Mouse (Mus musculus) MEL (cell line): ENCODE data around the gene Hs3st4.

Experiments
- CTCF ChIP-seq, 3 experiments: IDR thresholded peaks in 2 of 3; conservative IDR thresholded peaks in 1 of 3; 2 replicates each; pipeline ENCODE4 v1.5.1; 2011 to 2012; ENCODE audit warnings: low read length in 3 of 3, low read depth in 2 of 3, mild to moderate bottlenecking in 2 of 3, improper control_type of control experiment in 1 of 3, inconsistent platforms in 1 of 3, mixed read lengths in 1 of 3, moderate library complexity in 1 of 3; ENCODE audit not compliant: control insufficient read depth in 1 of 3, insufficient read depth in 1 of 3, poor library complexity in 1 of 3, severe bottlenecking in 1 of 3
- HCFC1 ChIP-seq: IDR thresholded peaks from 2 replicates; pipeline ENCODE4 v1.6.1; 2012; ENCODE audit warnings: low read depth, mild to moderate bottlenecking, inconsistent platforms, low read length, improper control_type of control experiment, moderate library complexity
- MAX ChIP-seq: IDR thresholded peaks from 2 replicates; pipeline ENCODE4 v1.6.1; 2011; ENCODE audit warnings: low read length, improper control_type of control experiment
- POLR2A ChIP-seq, 2 experiments: IDR thresholded peaks; 2 replicates each; pipeline ENCODE4 v1.6.1; 2011 to 2012; ENCODE audit warnings: low read length in 2 of 2, mild to moderate bottlenecking in 2 of 2, control low read depth in 1 of 2, improper control_type of control experiment in 1 of 2, low read depth in 1 of 2, moderate library complexity in 1 of 2; ENCODE audit not compliant: control insufficient read depth in 1 of 2, insufficient read depth in 1 of 2, poor library complexity in 1 of 2
- RAD21 ChIP-seq: IDR thresholded peaks from 2 replicates; pipeline ENCODE4 v1.6.1; 2011; ENCODE audit warnings: mild to moderate bottlenecking, low read depth, low read length, improper control_type of control experiment
- UBTF ChIP-seq: IDR thresholded peaks from 2 replicates; pipeline ENCODE4 v1.6.1; 2012; ENCODE audit warnings: low read depth, mild to moderate bottlenecking, inconsistent platforms, low read length, improper control_type of control experiment, moderate library complexity, borderline replicate concordance; ENCODE audit not compliant: insufficient read depth
- USF1 ChIP-seq: IDR thresholded peaks from 2 replicates; pipeline ENCODE4 v1.6.1; 2014; ENCODE audit warnings: low read depth, mild to moderate bottlenecking, inconsistent platforms, low read length, improper control_type of control experiment, moderate library complexity
- ZC3H11A ChIP-seq: IDR thresholded peaks from 2 replicates; pipeline ENCODE4 v1.6.1; 2012; ENCODE audit warnings: low read depth, mild to moderate bottlenecking, inconsistent platforms, low read length, improper control_type of control experiment
- ZNF384 ChIP-seq: IDR thresholded peaks from 2 replicates; pipeline ENCODE4 v1.6.1; 2012; ENCODE audit warnings: low read depth, mild to moderate bottlenecking, inconsistent platforms, low read length, improper control_type of control experiment

- TF ChIP-seq CTCF (IDR thresholded peaks at IDR 0.05 in 2 of 3, conservative IDR thresholded peaks at IDR 0.05 in 1 of 3; ENCODE audit: control insufficient read depth in 1 of 3, insufficient read depth in 1 of 3, low read depth in 2 of 3, low read length in 3 of 3, poor library complexity in 1 of 3, severe bottlenecking in 1 of 3) (no peak), RAD21 (no peak), POLR2A (IDR thresholded peaks at IDR 0.05; ENCODE audit: control insufficient read depth in 1 of 2, insufficient read depth in 1 of 2, low read depth in 1 of 2, low read length in 2 of 2, poor library complexity in 1 of 2) (no peak), HCFC1 (no peak), MAX (no peak), ZNF384 (no peak), UBTF (no peak), USF1 (no peak), ZC3H11A (no peak)
These were observed 275.8 kb downstream of the Hs3st4 start for GRCm38 (mm10) chr7:124258419-124258818.
